Mouse (Mus musculus): ENCODE data around the gene St3gal2. TPM values are rescaled to one million over a fixed set of nuclear protein-coding genes. Genes with fewer than 3 reads are reported as not detected.
"Not testable (repeated sequence)": the region's sequence is repeated elsewhere in the genome, so short reads cannot be mapped to it uniquely, and the experiment has no call there.

The St3gal2 gene
- total RNA-seq, 2 experiments from 2014 or later: 60.1 to 66.0 TPM

DNA sequence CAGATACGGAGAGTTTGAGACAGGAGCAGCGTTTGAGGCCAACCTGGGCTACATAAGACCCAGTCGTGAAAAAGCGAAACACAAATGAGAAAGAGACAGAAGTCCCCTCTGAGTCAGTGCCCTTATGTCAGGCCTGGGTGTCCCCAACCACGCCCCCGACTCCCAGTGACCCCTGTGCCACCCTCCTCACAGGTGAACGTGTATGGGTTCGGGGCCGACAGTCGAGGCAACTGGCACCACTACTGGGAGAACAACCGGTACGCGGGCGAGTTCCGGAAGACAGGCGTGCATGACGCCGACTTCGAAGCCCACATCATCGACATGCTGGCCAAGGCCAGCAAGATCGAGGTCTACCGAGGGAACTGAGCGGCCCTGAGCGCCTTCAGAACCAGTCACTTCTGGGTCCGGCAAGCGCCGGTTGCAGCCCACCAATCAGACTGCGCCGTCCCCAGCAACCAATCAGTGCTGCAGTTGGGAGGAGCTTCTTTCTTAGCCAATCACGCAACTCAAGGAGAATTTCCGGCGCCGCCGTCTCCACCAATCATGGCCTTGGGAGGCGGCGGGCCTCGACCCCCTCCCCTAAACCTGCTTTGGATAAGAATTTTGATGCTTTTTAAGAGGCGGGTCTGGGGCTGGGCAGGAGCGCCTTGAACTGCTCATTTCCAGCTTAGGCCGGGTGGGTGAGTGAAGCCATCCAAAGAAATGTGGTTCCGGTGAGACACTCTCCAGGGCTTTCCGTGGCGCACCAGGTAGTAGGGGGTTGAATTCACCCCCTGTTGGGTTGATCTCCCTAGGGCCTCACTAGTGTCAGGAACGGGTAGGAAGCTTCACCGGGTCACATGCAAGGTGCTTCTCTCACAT lies 50.4 kb downstream of the St3gal2 start:
- ATAC-seq (replicated peaks; ENCODE audit: low FRiP score, poor library complexity, severe bottlenecking): peak; percentile 88

DNA sequence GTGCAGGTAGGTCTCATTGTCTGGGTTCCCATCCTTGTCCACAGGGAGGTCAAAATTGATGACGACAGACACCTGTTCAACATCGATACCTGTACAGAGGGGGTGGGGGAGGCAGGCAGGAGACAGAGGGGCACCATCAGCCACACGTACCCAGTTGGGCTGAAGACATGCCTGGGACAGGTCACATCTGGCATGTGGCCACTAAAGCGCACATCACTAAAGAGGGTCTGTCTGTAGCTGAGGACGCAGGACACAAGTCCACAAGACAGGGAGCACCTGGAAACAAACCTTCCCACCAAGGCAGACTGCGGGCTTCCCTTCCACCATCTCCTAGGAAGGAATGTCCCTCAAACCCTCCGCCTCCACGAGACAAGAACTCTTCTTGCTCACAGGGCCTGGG lies 56.8 kb downstream of the St3gal2 start:
- not testable (repeated sequence) for ATAC-seq (replicated peaks; ENCODE audit: low FRiP score, poor library complexity, severe bottlenecking)

DNA sequence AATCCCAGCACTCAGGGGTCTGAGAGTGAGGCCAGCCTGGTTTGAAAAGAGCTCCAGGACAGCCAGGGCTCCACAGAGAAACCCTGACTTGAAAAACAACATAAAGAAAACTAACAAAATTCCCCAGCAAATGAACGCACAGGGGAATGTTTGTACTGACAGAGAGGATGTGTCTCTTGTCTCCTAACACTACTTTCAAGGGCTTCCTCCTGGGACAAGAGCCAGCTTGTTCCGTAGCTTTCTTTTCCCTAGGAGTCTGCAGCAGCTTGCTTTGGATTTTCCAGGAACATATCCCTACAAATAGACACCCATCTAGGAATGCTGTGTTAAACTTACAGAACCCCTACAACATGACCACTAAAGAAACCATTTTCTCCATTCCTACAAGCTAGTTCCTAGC lies 58.3 kb downstream of the St3gal2 start:
- not testable (repeated sequence) for ATAC-seq (replicated peaks; ENCODE audit: low FRiP score, poor library complexity, severe bottlenecking)

DNA sequence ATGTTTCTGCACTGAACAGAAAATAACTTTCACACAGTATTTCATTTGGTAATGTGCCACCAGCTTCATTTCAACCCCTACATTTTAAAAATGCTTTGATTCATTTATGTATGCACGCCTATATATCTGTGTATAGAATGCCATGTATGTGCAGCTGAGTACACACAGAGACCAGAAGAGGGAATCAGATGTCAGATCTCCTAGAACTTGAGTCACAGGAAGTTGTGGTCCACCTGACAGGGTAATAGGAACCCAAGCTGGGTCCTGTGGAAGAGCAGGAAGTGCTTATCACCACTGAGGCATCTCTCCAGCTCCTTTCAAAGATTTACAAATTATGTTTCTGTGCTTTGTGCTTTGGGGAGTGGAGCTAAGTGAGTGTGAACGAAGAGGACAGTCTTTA lies 61.6 kb downstream of the St3gal2 start:
- ATAC-seq (replicated peaks; ENCODE audit: low FRiP score, poor library complexity, severe bottlenecking): no peak

DNA sequence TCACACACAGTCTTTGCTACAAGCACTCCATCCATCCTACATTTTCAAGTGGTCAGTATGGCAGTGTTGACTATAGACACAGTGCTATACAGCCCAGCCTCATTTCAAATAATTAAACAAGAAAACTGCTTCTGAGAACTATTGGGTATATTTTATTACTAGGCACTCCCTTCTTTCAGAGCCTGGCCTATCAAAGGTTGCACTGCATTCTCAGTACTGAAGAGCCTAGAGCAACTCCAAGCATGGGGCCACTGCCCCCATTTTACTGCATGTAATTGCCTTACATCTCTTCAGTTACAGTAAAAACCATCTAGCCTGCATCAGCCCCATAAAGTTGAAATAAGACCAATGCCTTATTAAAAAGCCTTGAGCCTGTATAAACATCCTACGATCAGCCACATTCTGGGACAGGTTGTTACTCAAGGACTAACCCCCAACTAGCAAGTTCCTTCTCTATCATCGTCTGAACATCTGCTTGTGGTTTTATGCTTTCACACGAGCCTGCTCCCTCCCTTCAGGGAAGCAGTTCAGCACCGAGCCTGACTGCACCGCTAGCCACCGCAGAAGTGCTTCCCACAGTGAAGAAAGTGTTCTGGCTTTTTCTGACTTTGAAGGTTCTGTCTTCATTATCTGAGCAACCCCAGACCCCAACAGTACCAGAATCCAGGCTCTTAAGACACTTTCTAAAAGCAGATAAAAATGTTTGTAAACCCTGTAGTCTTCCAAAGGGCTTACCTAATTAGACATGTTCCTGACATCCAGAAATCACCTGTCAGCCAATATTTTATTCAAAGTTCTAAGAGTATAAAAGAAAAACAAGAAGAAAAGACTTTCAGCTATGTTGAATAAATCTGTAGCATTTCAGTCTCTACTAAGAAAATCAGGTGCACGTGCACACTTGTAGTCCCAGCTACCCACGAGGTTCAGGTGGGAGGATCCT lies 68.4 kb downstream of the St3gal2 start:
- ATAC-seq (replicated peaks; ENCODE audit: low FRiP score, poor library complexity, severe bottlenecking): peak; percentile 59; the same call in 1 of the 2 replicates

DNA sequence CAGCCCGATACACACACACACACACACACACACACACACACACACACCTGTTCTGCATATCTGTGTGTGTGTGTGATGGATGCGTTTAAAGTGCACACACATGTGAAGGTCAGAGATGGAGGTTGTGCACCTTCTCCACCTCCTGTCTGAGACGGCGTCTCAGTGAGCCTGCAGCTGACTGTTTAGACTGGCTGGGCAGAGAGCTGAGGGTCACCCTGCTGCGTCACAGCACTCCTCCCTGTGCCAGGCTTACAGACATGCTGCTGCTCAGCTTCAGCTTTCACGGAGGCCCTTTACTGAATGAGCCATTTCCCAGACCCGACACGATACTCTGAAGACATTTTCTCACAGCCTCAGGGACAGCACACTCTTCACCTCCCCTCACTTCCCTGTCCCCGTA lies 70.3 kb downstream of the St3gal2 start:
- no peak for ATAC-seq (replicated peaks; ENCODE audit: low FRiP score, poor library complexity, severe bottlenecking)

DNA sequence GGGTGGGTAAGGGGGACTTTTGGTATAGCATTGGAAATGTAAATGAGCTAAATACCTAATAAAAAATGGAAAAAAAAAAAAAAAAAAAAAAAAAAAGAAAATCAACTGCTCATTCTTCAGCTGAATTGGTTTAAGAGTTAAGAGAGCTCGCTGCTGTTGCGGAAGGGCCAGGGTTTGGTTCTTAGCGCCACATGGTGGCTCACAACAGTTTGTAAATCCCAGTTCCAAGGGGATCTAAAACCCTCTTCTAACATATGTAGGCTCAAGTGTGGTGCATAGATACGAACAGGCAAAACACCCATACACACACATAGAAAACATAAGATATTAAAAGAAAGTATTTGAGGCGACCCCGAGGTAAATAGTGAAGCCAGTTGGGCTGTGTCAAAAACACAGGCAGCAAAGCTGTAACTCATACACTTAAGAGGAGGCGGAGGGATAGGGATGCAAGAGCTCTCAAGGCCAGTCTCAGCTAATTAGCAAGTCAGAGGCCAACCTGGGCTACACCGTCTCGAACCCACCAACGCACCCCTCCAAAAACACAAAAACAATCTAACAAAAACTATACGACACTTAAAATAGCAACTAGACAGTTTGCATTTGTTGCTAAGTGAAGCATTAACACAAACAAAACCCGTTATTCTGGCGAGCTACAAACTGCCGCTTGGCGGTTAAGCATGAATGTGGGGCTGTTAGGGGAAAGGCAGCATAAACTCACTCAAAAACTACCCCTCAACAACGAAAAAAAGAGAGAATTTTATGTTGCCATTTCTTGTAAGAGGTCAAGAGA lies 77.1 kb downstream of the St3gal2 start:
- ATAC-seq (replicated peaks; ENCODE audit: low FRiP score, poor library complexity, severe bottlenecking): peak; percentile 39

DNA sequence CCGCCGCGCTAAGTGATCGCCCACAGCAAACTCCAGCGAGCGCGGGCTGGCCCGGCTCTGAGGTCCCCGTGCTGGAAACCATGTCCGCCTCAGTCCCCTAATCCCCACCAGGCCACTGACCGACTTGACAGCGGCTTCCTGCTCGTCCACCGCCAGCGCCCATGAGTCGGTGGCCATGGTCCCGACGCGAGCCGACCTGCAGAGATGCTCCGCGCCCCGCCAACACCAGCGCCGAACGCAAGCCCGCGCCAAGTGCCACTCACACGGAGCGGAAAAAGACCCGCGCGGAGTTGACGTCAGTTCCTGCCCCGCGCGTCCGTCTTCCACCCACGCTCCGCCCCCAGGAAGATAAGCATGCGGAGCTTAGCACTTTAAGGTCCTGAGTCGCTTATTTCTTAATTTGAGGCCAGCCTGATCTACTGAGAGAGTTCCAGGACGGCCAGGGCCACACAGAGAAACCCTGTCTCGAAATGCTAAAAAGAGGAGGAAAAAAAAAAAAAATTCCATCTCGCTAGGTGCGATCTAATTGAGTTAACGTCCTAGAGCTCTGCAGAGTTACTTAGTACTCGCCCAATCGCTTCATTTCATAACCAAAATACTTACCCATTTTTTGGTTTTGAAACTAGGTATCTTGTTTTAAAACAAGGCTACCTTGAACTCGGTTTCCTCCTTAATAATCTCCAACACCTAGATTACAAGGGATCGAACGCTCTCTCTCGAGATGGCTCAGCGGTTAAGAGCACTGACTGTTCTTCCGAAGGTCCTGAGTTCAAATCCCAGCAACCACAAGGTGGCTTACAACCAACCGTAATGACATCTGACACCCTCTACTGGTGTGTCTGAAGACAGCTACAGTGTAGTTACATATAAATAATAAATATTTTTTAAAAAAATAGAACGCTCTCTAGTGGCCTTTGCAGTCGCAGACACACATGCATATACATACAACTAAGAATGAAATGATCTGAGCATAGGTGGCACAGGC lies 78.1 kb downstream of the St3gal2 start, which contains the start of gene Ddx19a:
Gene Ddx19a, minus strand, starts transcription at position 254 of the 985 bp plus-strand sequence.
- ATAC-seq (replicated peaks; ENCODE audit: low FRiP score, poor library complexity, severe bottlenecking): peak; percentile 97

DNA sequence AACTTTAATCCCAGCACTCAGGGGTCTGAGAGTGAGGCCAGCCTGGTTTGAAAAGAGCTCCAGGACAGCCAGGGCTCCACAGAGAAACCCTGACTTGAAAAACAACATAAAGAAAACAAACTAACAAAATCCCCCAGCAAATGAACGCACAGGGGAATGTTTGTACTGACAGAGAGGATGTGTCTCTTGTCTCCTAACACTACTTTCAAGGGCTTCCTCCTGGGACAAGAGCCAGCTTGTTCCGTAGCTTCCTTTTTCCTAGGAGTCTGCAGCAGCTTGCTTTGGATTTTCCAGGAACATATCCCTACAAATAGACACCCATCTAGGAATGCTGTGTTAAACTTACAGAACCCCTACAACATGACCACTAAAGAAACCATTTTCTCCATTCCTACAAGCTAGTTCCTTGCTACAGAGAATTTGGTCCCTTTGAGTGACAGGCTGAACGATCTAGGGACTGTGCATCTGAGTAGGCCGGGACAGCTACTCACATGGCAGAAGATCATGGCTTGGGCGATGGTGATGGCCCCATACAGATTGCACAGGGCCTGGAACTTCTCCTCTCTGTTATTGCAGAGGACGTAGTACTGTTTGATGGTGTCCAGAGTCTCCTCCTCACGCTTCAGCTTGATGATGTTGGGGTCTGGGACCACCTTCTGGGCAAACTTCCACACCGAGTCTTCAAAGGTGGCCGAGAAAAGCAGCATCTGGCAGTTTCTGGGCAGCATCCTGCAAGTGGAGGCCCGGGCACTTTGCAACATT lies 90.7 kb downstream of the St3gal2 start:
- not testable (repeated sequence) for ATAC-seq (replicated peaks; ENCODE audit: low FRiP score, poor library complexity, severe bottlenecking)

Other genes starting within 250 kb of the St3gal2 start
- not detected in 2 replicates for gene Mtss1l, start 198.4 kb upstream of the St3gal2 start, total RNA-seq (2015; ENCODE audit: low replicate concordance)
- gene Mtss1l, start 198.4 kb upstream of the St3gal2 start, total RNA-seq (2017; ENCODE audit: low replicate concordance): 0.26 TPM in 1 of 2 replicates, not detected in the other
- gene Il34, start 114.0 kb upstream of the St3gal2 start, total RNA-seq (2015; ENCODE audit: low replicate concordance): not detected in 2 replicates
- 0.43 TPM in 1 of 2 replicates, not detected in the other for gene Il34, start 114.0 kb upstream of the St3gal2 start, total RNA-seq (2017; ENCODE audit: low replicate concordance)
- gene Cog4, start 73.3 kb upstream of the St3gal2 start, total RNA-seq (2015; ENCODE audit: low replicate concordance): 3.6 and 8.1 TPM in 2 replicates
- 25.8 and 42.4 TPM in 2 replicates for gene Cog4, start 73.3 kb upstream of the St3gal2 start, total RNA-seq (2017; ENCODE audit: low replicate concordance)
- gene Sf3b3, start 73.1 kb upstream of the St3gal2 start, total RNA-seq (2015; ENCODE audit: low replicate concordance): 28.8 and 50.5 TPM in 2 replicates
- 41.1 and 52.9 TPM in 2 replicates for gene Sf3b3, start 73.1 kb upstream of the St3gal2 start, total RNA-seq (2017; ENCODE audit: low replicate concordance)
- 0.58 and 3.3 TPM in 2 replicates for gene Fuk, start 17.4 kb upstream of the St3gal2 start, total RNA-seq (2015; ENCODE audit: low replicate concordance)
- gene Fuk, start 17.4 kb upstream of the St3gal2 start, total RNA-seq (2017; ENCODE audit: low replicate concordance): 0.68 and 0.98 TPM in 2 replicates
- 13.1 and 31.6 TPM in 2 replicates for gene Ddx19a, start 77.9 kb downstream of the St3gal2 start, total RNA-seq (2015; ENCODE audit: low replicate concordance)
- 9.5 and 13.1 TPM in 2 replicates for gene Ddx19a, start 77.9 kb downstream of the St3gal2 start, total RNA-seq (2017; ENCODE audit: low replicate concordance)
- gene Ddx19b, start 111.8 kb downstream of the St3gal2 start, total RNA-seq (2015; ENCODE audit: low replicate concordance): 0.77 and 1.3 TPM in 2 replicates
- gene Ddx19b, start 111.8 kb downstream of the St3gal2 start, total RNA-seq (2017; ENCODE audit: low replicate concordance): 2.5 and 3.2 TPM in 2 replicates
- gene Aars, start 113.2 kb downstream of the St3gal2 start, total RNA-seq (2015; ENCODE audit: low replicate concordance): 12.3 and 23.1 TPM in 2 replicates
- gene Aars, start 113.2 kb downstream of the St3gal2 start, total RNA-seq (2017; ENCODE audit: low replicate concordance): 35.3 and 49.5 TPM in 2 replicates
- 6.5 and 7.3 TPM in 2 replicates for gene Exosc6, start 136.4 kb downstream of the St3gal2 start, total RNA-seq (2015; ENCODE audit: low replicate concordance)
- not detected in 2 replicates for gene Exosc6, start 136.4 kb downstream of the St3gal2 start, total RNA-seq (2017; ENCODE audit: low replicate concordance)
- gene Clec18a, start 172.5 kb downstream of the St3gal2 start, total RNA-seq (2015; ENCODE audit: low replicate concordance): not detected in 2 replicates
- gene Clec18a, start 172.5 kb downstream of the St3gal2 start, total RNA-seq (2017; ENCODE audit: low replicate concordance): not detected in 2 replicates
- 1.5 and 5.0 TPM in 2 replicates for gene Pdpr, start 174.7 kb downstream of the St3gal2 start, total RNA-seq (2015; ENCODE audit: low replicate concordance)
- gene Pdpr, start 174.7 kb downstream of the St3gal2 start, total RNA-seq (2017; ENCODE audit: low replicate concordance): 3.6 and 4.8 TPM in 2 replicates

Measured in erythroblast, adult 5-6 weeks (primary cell).